Mouse (Mus musculus): ENCODE data around the gene Olfr1284. TPM values are rescaled to one million over a fixed set of nuclear protein-coding genes. Genes with fewer than 3 reads are reported as not detected.

Olfr1284 gene
- polyA plus RNA-seq, 1 experiment, result not detected

GRCm38 (mm10) chr2:111422931-111423330 lies 47.6 kb downstream of the Olfr1284 start, which contains the start of gene Olfr1286:
TSS of gene Olfr1286 (minus strand) at chr2:111423115.
- TF ChIP-seq POLR2AphosphoS2 (IDR thresholded peaks at IDR 0.05; ENCODE audit: insufficient read length, low read depth) (no peak), MYOD1 (IDR thresholded peaks at IDR 0.05; ENCODE audit: control insufficient read depth in 1 of 3, insufficient read length in 2 of 3, low read depth in 2 of 3) (no peak), E2F4 (IDR thresholded peaks at IDR 0.05; ENCODE audit: insufficient read depth) (no peak), CEBPB (IDR thresholded peaks at IDR 0.05; ENCODE audit: insufficient read depth, poor library complexity, severe bottlenecking) (no peak), MYOG (IDR thresholded peaks at IDR 0.05; ENCODE audit: control insufficient read depth in 1 of 3, insufficient read depth in 1 of 3, insufficient read length in 2 of 3, low read depth in 2 of 3) (no peak), TCF3 (IDR thresholded peaks at IDR 0.05; ENCODE audit: insufficient read length, low read depth) (no peak), SRF (IDR thresholded peaks at IDR 0.05; ENCODE audit: control insufficient read depth, insufficient read length, low read depth) (no peak), USF1 (IDR thresholded peaks at IDR 0.05; ENCODE audit: low read depth) (no peak), MAX (IDR thresholded peaks at IDR 0.05; ENCODE audit: low read depth) (no peak)
- Histone ChIP-seq H3K4me2 (ENCODE audit: low read depth) (no peak within 1 kb of the TSS), H3ac (ENCODE audit: control insufficient read depth, insufficient read length) (no peak within 1 kb of the TSS)

More at GRCm38 (mm10) chr2:111422931-111423330, 47.6 kb downstream of the Olfr1284 start, which contains the start of gene Olfr1286:
- no peaks in the 10 kb centered on the region for H3K36me3 ChIP-seq (ENCODE audit: control insufficient read depth, insufficient read depth)
- no peaks in the 10 kb centered on the region for H3K79me2 ChIP-seq (ENCODE audit: control insufficient read depth, insufficient read depth)
- no peak within 1 kb of the TSS for H3K4me3 ChIP-seq
- no peaks in the 10 kb centered on the region for H3K27me3 ChIP-seq (ENCODE audit: control insufficient read depth, insufficient read depth, insufficient read length)

Other genes starting within 250 kb of the Olfr1284 start
- gene Gm15130, start 222.6 kb upstream of the Olfr1284 start, polyA plus RNA-seq (2012; fragmentation: generic; extraction: Trizol), result not detected
- not detected for gene 4930430A15Rik, start 145.9 kb upstream of the Olfr1284 start, polyA plus RNA-seq (2012; fragmentation: generic; extraction: Trizol)
- not detected for gene Olfr1275, start 140.2 kb upstream of the Olfr1284 start, polyA plus RNA-seq (2012; fragmentation: generic; extraction: Trizol)
- gene Olfr1276, start 121.0 kb upstream of the Olfr1284 start, polyA plus RNA-seq (2012; fragmentation: generic; extraction: Trizol), result not detected
- not detected for gene Olfr1277, start 101.4 kb upstream of the Olfr1284 start, polyA plus RNA-seq (2012; fragmentation: generic; extraction: Trizol)
- gene Olfr1278, start 85.4 kb upstream of the Olfr1284 start, polyA plus RNA-seq (2012; fragmentation: generic; extraction: Trizol), result not detected
- not detected for gene Olfr1279, start 74.9 kb upstream of the Olfr1284 start, polyA plus RNA-seq (2012; fragmentation: generic; extraction: Trizol)
- gene Olfr1280, start 61.5 kb upstream of the Olfr1284 start, polyA plus RNA-seq (2012; fragmentation: generic; extraction: Trizol), result not detected
- gene Olfr1281, start 49.0 kb upstream of the Olfr1284 start, polyA plus RNA-seq (2012; fragmentation: generic; extraction: Trizol), result not detected
- gene Olfr1282, start 39.4 kb upstream of the Olfr1284 start, polyA plus RNA-seq (2012; fragmentation: generic; extraction: Trizol), result not detected
- gene Olfr1283, start 8.7 kb upstream of the Olfr1284 start, polyA plus RNA-seq (2012; fragmentation: generic; extraction: Trizol), result not detected
- gene Olfr1286, start 47.6 kb downstream of the Olfr1284 start, polyA plus RNA-seq (2012; fragmentation: generic; extraction: Trizol), result not detected
- gene Olfr1287, start 73.6 kb downstream of the Olfr1284 start, polyA plus RNA-seq (2012; fragmentation: generic; extraction: Trizol), result not detected
- gene Olfr1288, start 98.6 kb downstream of the Olfr1284 start, polyA plus RNA-seq (2012; fragmentation: generic; extraction: Trizol), result not detected
- not detected for gene Olfr1289, start 105.3 kb downstream of the Olfr1284 start, polyA plus RNA-seq (2012; fragmentation: generic; extraction: Trizol)
- gene Olfr1290, start 118.3 kb downstream of the Olfr1284 start, polyA plus RNA-seq (2012; fragmentation: generic; extraction: Trizol), result not detected
- gene Olfr1291-ps1, start 121.7 kb downstream of the Olfr1284 start, polyA plus RNA-seq (2012; fragmentation: generic; extraction: Trizol), result not detected
- gene Olfr1293-ps, start 149.7 kb downstream of the Olfr1284 start, polyA plus RNA-seq (2012; fragmentation: generic; extraction: Trizol), result not detected
- gene Olfr1294, start 164.8 kb downstream of the Olfr1284 start, polyA plus RNA-seq (2012; fragmentation: generic; extraction: Trizol), result not detected
- not detected for gene Olfr1295, start 194.2 kb downstream of the Olfr1284 start, polyA plus RNA-seq (2012; fragmentation: generic; extraction: Trizol)